Mouse (Mus musculus): ENCODE data around the gene Zbtb37. TPM values are rescaled to one million over a fixed set of nuclear protein-coding genes. Genes with fewer than 3 reads are reported as not detected.

Zbtb37 gene
- polyA plus RNA-seq, 1 experiment from 2014 or later, result 11.2 TPM

GRCm38 (mm10) chr1:161027196-161027595 lies 7.5 kb downstream of the Zbtb37 start:
- 74% methylated on average over 2 of the region's 2 CpGs for WGBS (ENCODE audit: insufficient replicate concordance)

GRCm38 (mm10) chr1:161025410-161026210 lies 9.0 kb downstream of the Zbtb37 start:
- Histone ChIP-seq H3K27ac (ENCODE audit: low read depth, low read length) (no peak overlapping the region), H3K27me3 (ENCODE audit: control insufficient read depth, insufficient read depth, low read length) (no peaks in the 10 kb centered on the region), H3K4me1 (ENCODE audit: control insufficient read depth, insufficient read depth, low read length) (no peaks in the 10 kb centered on the region), H3K9ac (ENCODE audit: low read depth, low read length) (no peak overlapping the region), H3K4me2 (no peak overlapping the region), H3K36me3 (ENCODE audit: control insufficient read depth, insufficient read depth, low read length) (peaks cover 6% of the 10 kb centered on the region), H3K4me3 (ENCODE audit: low read depth, low read length) (no peak overlapping the region), H3K9me3 (replicated peaks; ENCODE audit: control insufficient read depth, low read length) (no peaks in the 10 kb centered on the region)
- WGBS (ENCODE audit: insufficient replicate concordance), result 86% methylated on average over 5 of the region's 5 CpGs
- no peak for ATAC-seq (replicated peaks; ENCODE audit: insufficient number of reproducible peaks, low FRiP score, low TSS enrichment)

More at GRCm38 (mm10) chr1:161027196-161027595, 7.5 kb downstream of the Zbtb37 start:
- Histone ChIP-seq H3K36me3 (ENCODE audit: control insufficient read depth, insufficient read depth, low read length) (peaks cover 14% of the 10 kb centered on the region), H3K4me1 (ENCODE audit: control insufficient read depth, insufficient read depth, low read length) (no peaks in the 10 kb centered on the region), H3K4me3 (ENCODE audit: low read depth, low read length) (no peak overlapping the region), H3K27ac (ENCODE audit: low read depth, low read length) (no peak overlapping the region), H3K27me3 (ENCODE audit: control insufficient read depth, insufficient read depth, low read length) (no peaks in the 10 kb centered on the region), H3K4me2 (no peak overlapping the region), H3K9me3 (replicated peaks; ENCODE audit: control insufficient read depth, low read length) (no peaks in the 10 kb centered on the region), H3K9ac (ENCODE audit: low read depth, low read length) (no peak overlapping the region)
- no peak for ATAC-seq (replicated peaks; ENCODE audit: insufficient number of reproducible peaks, low FRiP score, low TSS enrichment)

DNA sequence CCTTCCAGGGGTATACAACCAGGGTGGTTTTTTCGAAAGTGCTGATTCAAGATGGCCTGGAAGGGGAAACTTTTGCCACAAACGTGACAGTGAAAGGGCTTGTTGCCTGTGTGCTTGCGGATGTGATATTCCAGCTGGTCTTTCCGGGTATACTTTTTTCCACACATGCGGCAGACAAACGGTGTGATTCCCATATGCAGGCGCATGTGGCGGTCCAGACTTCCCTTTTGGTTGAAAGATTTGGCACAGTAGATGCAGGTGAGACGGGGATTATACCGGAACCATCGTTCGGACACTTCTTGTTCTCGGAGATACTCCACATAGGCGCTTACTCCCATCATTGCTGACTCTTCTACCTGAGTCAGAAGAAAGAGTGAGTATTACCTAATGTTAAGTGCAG lies 14.6 kb downstream of the Zbtb37 start:
- H3K27ac ChIP-seq (ENCODE audit: low read depth, low read length), result no peak overlapping the region
- 94% methylated on average over 14 of the region's 14 CpGs for WGBS (ENCODE audit: insufficient replicate concordance)
- no peak overlapping the region for H3K4me2 ChIP-seq
- no peak overlapping the region for H3K4me3 ChIP-seq (ENCODE audit: low read depth, low read length)
- H3K9me3 ChIP-seq (replicated peaks; ENCODE audit: control insufficient read depth, low read length), result no peaks in the 10 kb centered on the region
- no peak overlapping the region for H3K9ac ChIP-seq (ENCODE audit: low read depth, low read length)
- H3K27me3 ChIP-seq (ENCODE audit: control insufficient read depth, insufficient read depth, low read length), result no peaks in the 10 kb centered on the region
- H3K36me3 ChIP-seq (ENCODE audit: control insufficient read depth, insufficient read depth, low read length), result peaks cover 9% of the 10 kb centered on the region
- ATAC-seq (replicated peaks; ENCODE audit: insufficient number of reproducible peaks, low FRiP score, low TSS enrichment), result no peak
- H3K4me1 ChIP-seq (ENCODE audit: control insufficient read depth, insufficient read depth, low read length), result no peaks in the 10 kb centered on the region

GRCm38 (mm10) chr1:161016378-161016777 lies 18.3 kb downstream of the Zbtb37 start:
- WGBS (ENCODE audit: insufficient replicate concordance), result 82% methylated on average over 2 of the region's 2 CpGs
- no peak overlapping the region for H3K4me2 ChIP-seq
- no peak overlapping the region for H3K27ac ChIP-seq (ENCODE audit: low read depth, low read length)
- no peak overlapping the region for H3K9ac ChIP-seq (ENCODE audit: low read depth, low read length)
- H3K27me3 ChIP-seq (ENCODE audit: control insufficient read depth, insufficient read depth, low read length), result no peaks in the 10 kb centered on the region
- no peak overlapping the region for H3K4me3 ChIP-seq (ENCODE audit: low read depth, low read length)
- no peaks in the 10 kb centered on the region for H3K9me3 ChIP-seq (replicated peaks; ENCODE audit: control insufficient read depth, low read length)
- no peak for ATAC-seq (replicated peaks; ENCODE audit: insufficient number of reproducible peaks, low FRiP score, low TSS enrichment)
- H3K4me1 ChIP-seq (ENCODE audit: control insufficient read depth, insufficient read depth, low read length), result no peaks in the 10 kb centered on the region
- peaks cover 13% of the 10 kb centered on the region for H3K36me3 ChIP-seq (ENCODE audit: control insufficient read depth, insufficient read depth, low read length)

GRCm38 (mm10) chr1:161010436-161010835 lies 24.2 kb downstream of the Zbtb37 start:
- 91% methylated on average over 4 of the region's 4 CpGs for WGBS (ENCODE audit: insufficient replicate concordance)
- Histone ChIP-seq H3K27me3 (ENCODE audit: control insufficient read depth, insufficient read depth, low read length) (no peaks in the 10 kb centered on the region), H3K4me3 (ENCODE audit: low read depth, low read length) (no peak overlapping the region), H3K4me2 (no peak overlapping the region), H3K27ac (ENCODE audit: low read depth, low read length) (no peak overlapping the region), H3K4me1 (ENCODE audit: control insufficient read depth, insufficient read depth, low read length) (no peaks in the 10 kb centered on the region), H3K9ac (ENCODE audit: low read depth, low read length) (no peak overlapping the region), H3K36me3 (ENCODE audit: control insufficient read depth, insufficient read depth, low read length) (peaks cover 4% of the 10 kb centered on the region; the same call in 1 of the 2 replicates), H3K9me3 (replicated peaks; ENCODE audit: control insufficient read depth, low read length) (no peaks in the 10 kb centered on the region)
- ATAC-seq (replicated peaks; ENCODE audit: insufficient number of reproducible peaks, low FRiP score, low TSS enrichment), result no peak

DNA sequence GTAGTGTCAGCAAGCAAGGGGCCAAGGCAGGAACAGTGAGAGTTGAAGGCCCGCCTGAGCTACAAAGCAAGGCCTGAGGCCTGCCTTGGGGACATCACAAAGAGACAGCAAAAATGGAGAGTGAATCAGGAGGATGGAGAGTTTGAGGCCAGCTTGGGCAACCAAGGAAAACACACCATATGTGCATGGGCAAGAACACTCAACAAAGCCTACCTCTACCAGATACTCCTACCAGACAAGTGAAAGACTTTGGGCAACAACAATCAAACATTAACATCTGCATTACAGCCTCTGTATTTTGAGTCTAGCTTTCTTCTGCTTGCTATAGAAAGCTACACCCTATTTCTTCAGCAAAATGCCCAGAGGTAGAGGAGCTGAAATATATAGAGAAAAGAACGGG lies 26.6 kb downstream of the Zbtb37 start:
- H3K4me1 ChIP-seq (ENCODE audit: control insufficient read depth, insufficient read depth, low read length), result no peaks in the 10 kb centered on the region
- no peaks in the 10 kb centered on the region for H3K27me3 ChIP-seq (ENCODE audit: control insufficient read depth, insufficient read depth, low read length)
- H3K4me2 ChIP-seq, result no peak overlapping the region
- no peak for ATAC-seq (replicated peaks; ENCODE audit: insufficient number of reproducible peaks, low FRiP score, low TSS enrichment)
- peaks cover 4% of the 10 kb centered on the region; the same call in 1 of the 2 replicates for H3K36me3 ChIP-seq (ENCODE audit: control insufficient read depth, insufficient read depth, low read length)
- no peaks in the 10 kb centered on the region for H3K9me3 ChIP-seq (replicated peaks; ENCODE audit: control insufficient read depth, low read length)
- H3K27ac ChIP-seq (ENCODE audit: low read depth, low read length), result no peak overlapping the region
- WGBS (ENCODE audit: insufficient replicate concordance), result 79% methylated on average over 2 of the region's 2 CpGs
- no peak overlapping the region for H3K9ac ChIP-seq (ENCODE audit: low read depth, low read length)
- H3K4me3 ChIP-seq (ENCODE audit: low read depth, low read length), result no peak overlapping the region

- Histone ChIP-seq H3K4me2 (no peak overlapping the region), H3K9me3 (replicated peaks; ENCODE audit: control insufficient read depth, low read length) (no peaks in the 10 kb centered on the region), H3K9ac (ENCODE audit: low read depth, low read length) (no peak overlapping the region), H3K27ac (ENCODE audit: low read depth, low read length) (no peak overlapping the region), H3K4me1 (ENCODE audit: control insufficient read depth, insufficient read depth, low read length) (no peaks in the 10 kb centered on the region), H3K4me3 (ENCODE audit: low read depth, low read length) (no peak overlapping the region), H3K27me3 (ENCODE audit: control insufficient read depth, insufficient read depth, low read length) (no peaks in the 10 kb centered on the region), H3K36me3 (ENCODE audit: control insufficient read depth, insufficient read depth, low read length) (peaks cover 2% of the 10 kb centered on the region; the same call in 1 of the 2 replicates)
- WGBS (ENCODE audit: insufficient replicate concordance), result 83% methylated on average over 5 of the region's 5 CpGs
- ATAC-seq (replicated peaks; ENCODE audit: insufficient number of reproducible peaks, low FRiP score, low TSS enrichment), result no peak
These were observed 28.2 kb downstream of the Zbtb37 start for GRCm38 (mm10) chr1:161006471-161006870.

DNA sequence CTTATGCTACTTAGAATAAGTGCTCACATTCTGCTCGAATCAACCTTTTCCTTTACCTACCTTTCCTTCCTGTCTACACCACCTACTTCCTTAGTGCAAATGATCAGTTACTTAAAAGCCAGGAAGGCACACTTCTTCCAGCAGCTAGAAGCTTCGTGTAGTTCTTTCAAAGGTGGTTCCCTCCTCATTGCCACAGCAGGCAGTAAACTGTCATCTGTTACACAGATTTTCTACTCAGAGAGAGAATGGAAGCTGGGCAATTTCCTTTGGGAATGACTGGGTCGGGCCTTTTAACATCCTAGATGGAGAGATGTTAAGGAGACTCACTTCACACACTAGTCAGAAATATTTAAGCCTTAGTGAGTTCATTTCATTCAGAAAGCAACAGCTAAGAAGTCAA lies 29.1 kb downstream of the Zbtb37 start:
- no peak overlapping the region for H3K27ac ChIP-seq (ENCODE audit: low read depth, low read length)
- ATAC-seq (replicated peaks; ENCODE audit: insufficient number of reproducible peaks, low FRiP score, low TSS enrichment), result no peak
- no peak overlapping the region for H3K4me3 ChIP-seq (ENCODE audit: low read depth, low read length)
- peaks cover 2% of the 10 kb centered on the region; the same call in 1 of the 2 replicates for H3K36me3 ChIP-seq (ENCODE audit: control insufficient read depth, insufficient read depth, low read length)
- H3K4me1 ChIP-seq (ENCODE audit: control insufficient read depth, insufficient read depth, low read length), result no peaks in the 10 kb centered on the region
- H3K27me3 ChIP-seq (ENCODE audit: control insufficient read depth, insufficient read depth, low read length), result no peaks in the 10 kb centered on the region
- no peak overlapping the region for H3K4me2 ChIP-seq
- no peak overlapping the region for H3K9ac ChIP-seq (ENCODE audit: low read depth, low read length)
- 68% methylated on average over 3 of the region's 3 CpGs for WGBS (ENCODE audit: insufficient replicate concordance)
- no peaks in the 10 kb centered on the region for H3K9me3 ChIP-seq (replicated peaks; ENCODE audit: control insufficient read depth, low read length)

GRCm38 (mm10) chr1:161004942-161005341 lies 29.7 kb downstream of the Zbtb37 start:
- no peaks in the 10 kb centered on the region for H3K27me3 ChIP-seq (ENCODE audit: control insufficient read depth, insufficient read depth, low read length)
- no peaks in the 10 kb centered on the region for H3K4me1 ChIP-seq (ENCODE audit: control insufficient read depth, insufficient read depth, low read length)
- no peak overlapping the region for H3K27ac ChIP-seq (ENCODE audit: low read depth, low read length)
- WGBS (ENCODE audit: insufficient replicate concordance), result 71% methylated on average over 4 of the region's 4 CpGs
- ATAC-seq (replicated peaks; ENCODE audit: insufficient number of reproducible peaks, low FRiP score, low TSS enrichment), result no peak
- H3K4me2 ChIP-seq, result no peak overlapping the region
- peaks cover 2% of the 10 kb centered on the region; the same call in 1 of the 2 replicates for H3K36me3 ChIP-seq (ENCODE audit: control insufficient read depth, insufficient read depth, low read length)
- H3K9me3 ChIP-seq (replicated peaks; ENCODE audit: control insufficient read depth, low read length), result no peaks in the 10 kb centered on the region
- no peak overlapping the region for H3K4me3 ChIP-seq (ENCODE audit: low read depth, low read length)
- no peak overlapping the region for H3K9ac ChIP-seq (ENCODE audit: low read depth, low read length)

All from heart, embryonic 11.5 days (tissue).